Mouse (Mus musculus): Measurements from ENCODE around the gene Fam47e. TPM values are rescaled to one million over a fixed set of nuclear protein-coding genes. Genes with fewer than 3 reads are reported as not detected.

Fam47e gene
- polyA plus RNA-seq, 1 experiment from 2014 or later = 9.8 TPM

DNA sequence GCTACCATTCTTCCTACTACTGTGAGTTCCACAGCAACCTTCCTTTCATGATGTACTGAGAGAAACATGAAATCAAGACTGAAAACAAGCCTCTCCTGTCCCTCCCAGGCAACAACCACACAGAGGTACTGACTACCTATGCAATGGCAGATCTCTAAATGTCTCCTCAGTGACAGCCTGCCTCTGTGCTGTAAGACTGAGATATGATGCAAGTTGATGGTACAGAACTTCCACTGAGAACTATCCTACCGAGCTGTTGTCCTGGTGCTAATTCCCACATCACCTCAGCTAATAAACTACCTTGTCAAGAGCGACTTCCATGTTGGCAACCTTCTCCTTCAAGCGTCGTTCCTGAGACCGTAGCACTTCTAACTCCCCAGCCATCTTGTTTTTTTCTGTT, 81.0 kb downstream of the Fam47e start:
- no peak for TF ChIP-seq EP300 (IDR thresholded peaks at IDR 0.05; ENCODE audit: low read depth)
- TF ChIP-seq CTCF (IDR thresholded peaks at IDR 0.05; ENCODE audit: low read depth) = no peak
- ATAC-seq = no peak
- no peaks in the 10 kb centered on the region for H3K27me3 ChIP-seq (ENCODE audit: insufficient read depth, low read length)
- H3K27ac ChIP-seq (ENCODE audit: low read depth) = no peak overlapping the region
- no peak for DNase-seq
- no peak overlapping the region for H3K4me3 ChIP-seq (ENCODE audit: low read depth, low read length)
- H3K9me3 ChIP-seq (ENCODE audit: low read length) = no peaks in the 10 kb centered on the region
- no peak overlapping the region for H3K4me2 ChIP-seq (ENCODE audit: low read depth, low read length)
- H3K36me3 ChIP-seq (replicated peaks; ENCODE audit: insufficient read depth, low read length) = no peaks in the 10 kb centered on the region
- WGBS (ENCODE audit: insufficient replicate concordance) = 78% methylated on average over 5 of the region's 5 CpGs
- H3K4me1 ChIP-seq (ENCODE audit: insufficient read depth) = no peaks in the 10 kb centered on the region
- H3K9ac ChIP-seq (replicated peaks) = no peak overlapping the region

DNA sequence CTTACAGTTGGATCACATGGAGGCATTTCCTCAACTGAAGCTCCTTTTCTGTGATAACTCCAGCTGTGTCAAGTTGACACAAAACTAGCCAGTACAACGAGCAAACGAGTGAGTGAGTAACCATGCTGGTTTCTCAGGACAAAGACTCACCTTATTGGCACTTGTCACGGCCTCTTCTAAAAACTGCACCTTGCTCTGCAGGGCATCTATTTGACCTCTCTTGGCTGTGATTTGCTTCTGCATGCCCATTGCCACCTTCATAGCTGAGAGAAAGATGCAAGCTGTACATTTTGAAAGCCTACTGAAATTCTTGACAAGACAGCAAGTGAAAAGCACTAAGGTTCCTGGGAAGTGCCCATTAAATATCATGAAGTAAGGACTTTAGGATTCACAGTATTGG, 86.0 kb downstream of the Fam47e start:
- TF ChIP-seq CTCF (IDR thresholded peaks at IDR 0.05; ENCODE audit: low read depth) (no peak), EP300 (IDR thresholded peaks at IDR 0.05; ENCODE audit: low read depth) (no peak)
- no peak for DNase-seq

More for the DNA sequence above, 86.0 kb downstream of the Fam47e start:
- Histone ChIP-seq H3K36me3 (replicated peaks; ENCODE audit: insufficient read depth, low read length) (no peaks in the 10 kb centered on the region), H3K4me3 (ENCODE audit: low read depth, low read length) (no peak overlapping the region), H3K27me3 (ENCODE audit: insufficient read depth, low read length) (no peaks in the 10 kb centered on the region), H3K9me3 (ENCODE audit: low read length) (no peaks in the 10 kb centered on the region), H3K4me1 (ENCODE audit: insufficient read depth) (no peaks in the 10 kb centered on the region), H3K27ac (ENCODE audit: low read depth) (no peak overlapping the region), H3K4me2 (ENCODE audit: low read depth, low read length) (no peak overlapping the region), H3K9ac (replicated peaks) (no peak overlapping the region)
- WGBS (ENCODE audit: insufficient replicate concordance) = 77% methylated on average over 3 of the region's 3 CpGs
- ATAC-seq = no peak

Other genes with a start within 250 kb of the Fam47e start
- gene Sdad1, start 244.6 kb upstream of the Fam47e start, polyA plus RNA-seq (2015; fragmentation: Nextera tagmentation; extraction: Ambion mirVana) = 13.1 and 13.4 TPM in 2 replicates
- 0.20 and 0.35 TPM in 2 replicates for gene Cxcl9, start 227.0 kb upstream of the Fam47e start, polyA plus RNA-seq (2015; fragmentation: Nextera tagmentation; extraction: Ambion mirVana)
- 2.3 and 4.0 TPM in 2 replicates for gene Art3, start 223.2 kb upstream of the Fam47e start, polyA plus RNA-seq (2015; fragmentation: Nextera tagmentation; extraction: Ambion mirVana)
- 7.5 and 8.0 TPM in 2 replicates for gene Cxcl10, start 206.2 kb upstream of the Fam47e start, polyA plus RNA-seq (2015; fragmentation: Nextera tagmentation; extraction: Ambion mirVana)
- 14.4 and 15.2 TPM in 2 replicates for gene Nup54, start 119.8 kb upstream of the Fam47e start, polyA plus RNA-seq (2015; fragmentation: Nextera tagmentation; extraction: Ambion mirVana)
- gene Scarb2, start 48.2 kb upstream of the Fam47e start, polyA plus RNA-seq (2015; fragmentation: Nextera tagmentation; extraction: Ambion mirVana) = 16.3 and 16.5 TPM in 2 replicates
- 41.1 and 45.7 TPM in 2 replicates for gene Stbd1, start 48.0 kb downstream of the Fam47e start, polyA plus RNA-seq (2015; fragmentation: Nextera tagmentation; extraction: Ambion mirVana)
- 0.20 and 0.23 TPM in 2 replicates for gene Ccdc158, start 120.2 kb downstream of the Fam47e start, polyA plus RNA-seq (2015; fragmentation: Nextera tagmentation; extraction: Ambion mirVana)
- 0.69 and 0.96 TPM in 2 replicates for gene Shroom3, start 128.4 kb downstream of the Fam47e start, polyA plus RNA-seq (2015; fragmentation: Nextera tagmentation; extraction: Ambion mirVana)